Mouse (Mus musculus) MEL (cell line): ENCODE results near the gene Prr5l. TPM values are rescaled to one million over a fixed set of nuclear protein-coding genes. Genes with fewer than 3 reads are reported as not detected.

Source experiments
- DNase-seq: peaks from one replicate; pipeline ENCODE4 v3.0.0; 2011; ENCODE audit warnings: low read depth, low spot score
- H3K27ac ChIP-seq: 2 replicates; pipeline ENCODE4 v1.5.1; 2012; ENCODE audit warnings: low read depth, mild to moderate bottlenecking, control low read depth, low read length, moderate library complexity; ENCODE audit not compliant: control insufficient read depth
- H3K27me3 ChIP-seq, 2 experiments: fragments of 150-350 bp in 1 of 2; sonication (generic) in 1 of 2; 2 replicates each; pipeline ENCODE4 v1.6.1; 2012; ENCODE audit warnings: low read length in 2 of 2, mild to moderate bottlenecking in 2 of 2, improper control_type of control experiment in 1 of 2, moderate library complexity in 1 of 2; ENCODE audit not compliant: insufficient read depth in 2 of 2, control insufficient read depth in 1 of 2
- H3K36me3 ChIP-seq, 2 experiments: 2 replicates each; pipeline ENCODE4 v1.6.1; 2012 to 2014; ENCODE audit warnings: low read length in 2 of 2, improper control_type of control experiment in 1 of 2, inconsistent platforms in 1 of 2, mild to moderate bottlenecking in 1 of 2; ENCODE audit not compliant: insufficient read depth in 2 of 2, control insufficient read depth in 1 of 2
- H3K4me1 ChIP-seq, 2 experiments: fragments of 150-350 bp in 1 of 2; sonication (generic) in 1 of 2; 2 replicates each; pipeline ENCODE4 v1.6.1; 2012; ENCODE audit warnings: low read length in 2 of 2, improper control_type of control experiment in 1 of 2, mild to moderate bottlenecking in 1 of 2; ENCODE audit not compliant: insufficient read depth in 2 of 2, control insufficient read depth in 1 of 2
- H3K4me3 ChIP-seq, 2 experiments: fragments of 150-350 bp in 1 of 2; sonication (generic) in 1 of 2; 2 replicates each; pipeline ENCODE4 v1.5.1; 2012; ENCODE audit warnings: low read depth in 2 of 2, low read length in 2 of 2, mild to moderate bottlenecking in 2 of 2, moderate library complexity in 2 of 2, control low read depth in 1 of 2, improper control_type of control experiment in 1 of 2; ENCODE audit not compliant: control insufficient read depth in 1 of 2, insufficient read depth in 1 of 2
- H3K79me2 ChIP-seq: 2 replicates; pipeline ENCODE4 v1.6.1; 2012; ENCODE audit warnings: mild to moderate bottlenecking, low read length, moderate library complexity; ENCODE audit not compliant: control insufficient read depth, poor library complexity, insufficient read depth
- H3K9ac ChIP-seq: 2 replicates; pipeline ENCODE4 v1.6.1; 2012; ENCODE audit warnings: low read depth, mild to moderate bottlenecking, control low read depth, low read length, moderate library complexity; ENCODE audit not compliant: control insufficient read depth, poor library complexity, severe bottlenecking
- H3K9me3 ChIP-seq: fragments of 150-350 bp; sonication (generic); replicated peaks from 2 replicates; pipeline ENCODE4 v1.6.1; 2012; ENCODE audit warnings: mild to moderate bottlenecking, low read length, improper control_type of control experiment, moderate library complexity; ENCODE audit not compliant: insufficient read depth
- BHLHE40 ChIP-seq: IDR thresholded peaks from 2 replicates; pipeline ENCODE4 v1.6.1; 2012; ENCODE audit warnings: low read depth, mild to moderate bottlenecking, inconsistent platforms, low read length, improper control_type of control experiment, borderline replicate concordance
- CHD1 ChIP-seq: IDR thresholded peaks from 2 replicates; pipeline ENCODE4 v1.6.1; 2012; ENCODE audit warnings: low read depth, mild to moderate bottlenecking, inconsistent platforms, low read length, improper control_type of control experiment
- CTCF ChIP-seq, 3 experiments: IDR thresholded peaks in 2 of 3; conservative IDR thresholded peaks in 1 of 3; 2 replicates each; pipeline ENCODE4 v1.5.1; 2011 to 2012; ENCODE audit warnings: low read length in 3 of 3, low read depth in 2 of 3, mild to moderate bottlenecking in 2 of 3, improper control_type of control experiment in 1 of 3, inconsistent platforms in 1 of 3, mixed read lengths in 1 of 3, moderate library complexity in 1 of 3; ENCODE audit not compliant: control insufficient read depth in 1 of 3, insufficient read depth in 1 of 3, poor library complexity in 1 of 3, severe bottlenecking in 1 of 3
- ELF1 ChIP-seq: IDR thresholded peaks from 2 replicates; pipeline ENCODE4 v1.6.1; 2014; ENCODE audit warnings: low read depth, mild to moderate bottlenecking, inconsistent platforms, low read length, improper control_type of control experiment, moderate library complexity
- EP300 ChIP-seq, 2 experiments: IDR thresholded peaks; 2 replicates each; pipeline ENCODE4 v1.6.1; 2011; ENCODE audit warnings: improper control_type of control experiment in 2 of 2, low read length in 2 of 2, low read depth in 1 of 2, mild to moderate bottlenecking in 1 of 2
- ETS1 ChIP-seq: IDR thresholded peaks from 2 replicates; pipeline ENCODE4 v1.6.1; 2012; ENCODE audit warnings: low read depth, mild to moderate bottlenecking, inconsistent platforms, low read length, improper control_type of control experiment, moderate library complexity
- GABPA ChIP-seq: IDR thresholded peaks from 2 replicates; pipeline ENCODE4 v1.6.1; 2012; ENCODE audit warnings: low read depth, mild to moderate bottlenecking, inconsistent platforms, low read length, improper control_type of control experiment, moderate library complexity
- GATA1 ChIP-seq: IDR thresholded peaks from 2 replicates; pipeline ENCODE4 v1.6.1; 2011; ENCODE audit warnings: low read depth, low read length, improper control_type of control experiment
- HCFC1 ChIP-seq: IDR thresholded peaks from 2 replicates; pipeline ENCODE4 v1.6.1; 2012; ENCODE audit warnings: low read depth, mild to moderate bottlenecking, inconsistent platforms, low read length, improper control_type of control experiment, moderate library complexity
- JUND ChIP-seq: IDR thresholded peaks from 2 replicates; pipeline ENCODE4 v1.6.1; 2011; ENCODE audit warnings: low read depth, mild to moderate bottlenecking, improper control_type of control experiment, low read length
- MAFK ChIP-seq: IDR thresholded peaks from 2 replicates; pipeline ENCODE4 v1.6.1; 2011; ENCODE audit warnings: low read depth, mild to moderate bottlenecking, low read length, improper control_type of control experiment, borderline replicate concordance
- MAX ChIP-seq: IDR thresholded peaks from 2 replicates; pipeline ENCODE4 v1.6.1; 2011; ENCODE audit warnings: low read length, improper control_type of control experiment
- MAZ ChIP-seq: IDR thresholded peaks from 2 replicates; pipeline ENCODE4 v1.6.1; 2012; ENCODE audit warnings: low read depth, mild to moderate bottlenecking, inconsistent platforms, low read length, improper control_type of control experiment
- MYB ChIP-seq: IDR thresholded peaks from 2 replicates; pipeline ENCODE4 v1.6.1; 2011; ENCODE audit warnings: mild to moderate bottlenecking, low read depth, low read length, improper control_type of control experiment
- NELFE ChIP-seq: IDR thresholded peaks from 2 replicates; pipeline ENCODE4 v1.6.1; 2011; ENCODE audit warnings: low read depth, low read length, improper control_type of control experiment
- RAD21 ChIP-seq: IDR thresholded peaks from 2 replicates; pipeline ENCODE4 v1.6.1; 2011; ENCODE audit warnings: mild to moderate bottlenecking, low read depth, low read length, improper control_type of control experiment
- SMC3 ChIP-seq: IDR thresholded peaks from 2 replicates; pipeline ENCODE4 v1.6.1; 2011; ENCODE audit warnings: low read depth, low read length, improper control_type of control experiment
- TBP ChIP-seq: IDR thresholded peaks from 2 replicates; pipeline ENCODE4 v1.8.0; 2011; ENCODE audit warnings: low read depth, low read length, improper control_type of control experiment
- TCF12 ChIP-seq: IDR thresholded peaks from 2 replicates; pipeline ENCODE4 v1.6.1; 2014; ENCODE audit warnings: low read depth, mild to moderate bottlenecking, inconsistent platforms, low read length, improper control_type of control experiment, moderate library complexity
- UBTF ChIP-seq: IDR thresholded peaks from 2 replicates; pipeline ENCODE4 v1.6.1; 2012; ENCODE audit warnings: low read depth, mild to moderate bottlenecking, inconsistent platforms, low read length, improper control_type of control experiment, moderate library complexity, borderline replicate concordance; ENCODE audit not compliant: insufficient read depth
- USF1 ChIP-seq: IDR thresholded peaks from 2 replicates; pipeline ENCODE4 v1.6.1; 2014; ENCODE audit warnings: low read depth, mild to moderate bottlenecking, inconsistent platforms, low read length, improper control_type of control experiment, moderate library complexity
- ZC3H11A ChIP-seq: IDR thresholded peaks from 2 replicates; pipeline ENCODE4 v1.6.1; 2012; ENCODE audit warnings: low read depth, mild to moderate bottlenecking, inconsistent platforms, low read length, improper control_type of control experiment
- ZKSCAN1 ChIP-seq: IDR thresholded peaks from 2 replicates; pipeline ENCODE4 v1.6.1; 2012; ENCODE audit warnings: low read depth, mild to moderate bottlenecking, inconsistent platforms, low read length, improper control_type of control experiment, moderate library complexity
- ZMIZ1 ChIP-seq: IDR thresholded peaks from 2 replicates; pipeline ENCODE4 v1.6.1; 2012; ENCODE audit warnings: low read depth, mild to moderate bottlenecking, inconsistent platforms, low read length, improper control_type of control experiment, moderate library complexity
- ZNF384 ChIP-seq: IDR thresholded peaks from 2 replicates; pipeline ENCODE4 v1.6.1; 2012; ENCODE audit warnings: low read depth, mild to moderate bottlenecking, inconsistent platforms, low read length, improper control_type of control experiment
- polyA plus RNA-seq, 2 experiments: library from polyadenylated mRNA; stranded (reverse) in 1 of 2; unstranded in 1 of 2; fragments of >175 nt in 1 of 2; fragments of >200 nt in 1 of 2; gene quantifications; 2 replicates each; pipeline versions ENCODE4 v1.2.1 to v1.2.4; 2012; ENCODE audit warnings: low replicate concordance in 2 of 2, low read depth in 1 of 2; ENCODE audit not compliant: insufficient read length in 2 of 2, insufficient read depth in 1 of 2, missing spikeins in 1 of 2
- total RNA-seq: library from RNA; depleted of rRNA; stranded (reverse); fragments of 300-350 nt; gene quantifications from 2 replicates; pipeline ENCODE4 v1.2.3, GENCODE M21; 2012

Gene Prr5l
- total and polyA plus RNA-seq, 3 experiments = 0.04 TPM; not detected in 2

- DNase-seq = no peak
- H3K9me3 ChIP-seq = no peaks in the 10 kb centered on the region
- peaks cover 0 to 7% of the 10 kb centered on the region in 2 experiments; a peak in 2 of 4 replicates for H3K4me1 ChIP-seq
- H3K4me3 ChIP-seq = no peak overlapping the region
- no peak overlapping the region for H3K27ac ChIP-seq
- TF ChIP-seq NELFE (no peak), CHD1 (no peak), GABPA (no peak), GATA1 (no peak), EP300 (IDR thresholded peaks at IDR 0.05; ENCODE audit: low read depth in 1 of 2, low read length in 2 of 2) (no peak), JUND (no peak), TBP (no peak), MYB (no peak), MAZ (no peak), CTCF (IDR thresholded peaks at IDR 0.05 in 2 of 3, conservative IDR thresholded peaks at IDR 0.05 in 1 of 3; ENCODE audit: control insufficient read depth in 1 of 3, insufficient read depth in 1 of 3, low read depth in 2 of 3, low read length in 3 of 3, poor library complexity in 1 of 3, severe bottlenecking in 1 of 3) (no peak), UBTF (no peak)
- peaks cover 5 to 20% of the 10 kb centered on the region in 2 experiments; a peak in 3 of 4 replicates for H3K27me3 ChIP-seq
- H3K36me3 ChIP-seq = peaks cover 0 to 3% of the 10 kb centered on the region in 2 experiments; a peak in 1 of 4 replicates
- no peak overlapping the region for H3K9ac ChIP-seq
- H3K79me2 ChIP-seq = no peaks in the 10 kb centered on the region
These were observed 1.2 kb downstream of the Prr5l start for GRCm38 (mm10) chr2:101881471-101882162.

- Histone ChIP-seq H3K36me3 (no peaks in the 10 kb centered on the region), H3K4me3 (no peak overlapping the region), H3K4me1 (no peaks in the 10 kb centered on the region), H3K27me3 (no peaks in the 10 kb centered on the region; a peak in 4 of 4 replicates), H3K9me3 (no peaks in the 10 kb centered on the region), H3K27ac (no peak overlapping the region), H3K79me2 (no peaks in the 10 kb centered on the region), H3K9ac (no peak overlapping the region)
- peak; percentile 58 for DNase-seq
- TF ChIP-seq CTCF (IDR thresholded peaks at IDR 0.05 in 2 of 3, conservative IDR thresholded peaks at IDR 0.05 in 1 of 3; ENCODE audit: control insufficient read depth in 1 of 3, insufficient read depth in 1 of 3, low read depth in 2 of 3, low read length in 3 of 3, poor library complexity in 1 of 3, severe bottlenecking in 1 of 3) (peak; percentile 25 to 70 (median 53); a peak in 5 of 6 replicates), SMC3 (peak; percentile 69), TCF12 (no peak), USF1 (no peak), CHD1 (no peak), BHLHE40 (no peak), ZMIZ1 (no peak), EP300 (IDR thresholded peaks at IDR 0.05; ENCODE audit: low read depth in 1 of 2, low read length in 2 of 2) (no peak), MAFK (no peak), TBP (no peak), ELF1 (no peak), ZNF384 (no peak), GABPA (no peak), ETS1 (no peak), MAX (no peak), HCFC1 (no peak), ZC3H11A (no peak), GATA1 (no peak), ZKSCAN1 (no peak), RAD21 (peak; percentile 53), JUND (no peak)
These were observed 11.6 kb downstream of the Prr5l start for GRCm38 (mm10) chr2:101871179-101871578.
